Mouse (Mus musculus) small intestine, adult 2 months (tissue): Measurements from ENCODE around the gene Tmem86a. TPM values are rescaled to one million over a fixed set of nuclear protein-coding genes. Genes with fewer than 3 reads are reported as not detected.

Source experiments
- H3K27ac ChIP-seq: fragments of 200-500 bp; 2 replicates; pipeline ENCODE4 v1.5.1; 2012; ENCODE audit warnings: low read depth, low read length, control low read depth, inconsistent platforms; ENCODE audit not compliant: insufficient read depth
- H3K27me3 ChIP-seq: fragments of 200-500 bp; 2 replicates; pipeline ENCODE4 v1.6.1; 2012; ENCODE audit warnings: mild to moderate bottlenecking, moderate library complexity, low read length, inconsistent platforms; ENCODE audit not compliant: control insufficient read depth, insufficient read depth
- H3K36me3 ChIP-seq: fragments of 200-500 bp; 2 replicates; pipeline ENCODE4 v1.6.1; 2012; ENCODE audit warnings: mild to moderate bottlenecking, low read length, control low read depth, inconsistent platforms; ENCODE audit not compliant: control insufficient read depth, insufficient read depth
- H3K4me1 ChIP-seq: fragments of 200-500 bp; 2 replicates; pipeline ENCODE4 v1.6.1; 2012; ENCODE audit warnings: low read length, inconsistent platforms, mixed read lengths; ENCODE audit not compliant: control insufficient read depth, insufficient read depth, insufficient read length
- H3K4me3 ChIP-seq: fragments of 200-500 bp; 2 replicates; pipeline ENCODE4 v1.5.1; 2012; ENCODE audit warnings: low read depth, mild to moderate bottlenecking, control low read depth, inconsistent platforms, low read length, moderate library complexity
- CTCF ChIP-seq: fragments of 200-500 bp; IDR thresholded peaks from 2 replicates; pipeline ENCODE4 v1.5.1; 2012; ENCODE audit warnings: low read depth, mild to moderate bottlenecking, control low read depth, inconsistent platforms, low read length, moderate library complexity, mixed read lengths; ENCODE audit not compliant: insufficient replicate concordance, insufficient read length; ENCODE audit errors: extremely low read depth
- POLR2A ChIP-seq: fragments of 200-500 bp; IDR thresholded peaks from 2 replicates; pipeline ENCODE4 v1.6.1; 2012; ENCODE audit warnings: low read depth, mild to moderate bottlenecking, control low read depth, inconsistent platforms, low read length, moderate library complexity
- WGBS: fragments of 180-500 bp; shearing (Covaris S2); methylation state at CpG from one replicate; pipeline ENCODE4 v1.1.7; 2018; 5-methylcytosine and 5-hydroxymethylcytosine counted together
- polyA plus RNA-seq: library from polyadenylated mRNA; depleted of rRNA; stranded (reverse); fragments of >200 nt; gene quantifications from 2 replicates; pipeline ENCODE4 v1.2.3, GENCODE M21; 2012

Tmem86a gene
- polyA plus RNA-seq, 1 experiment, result 385 TPM

GRCm38 (mm10) chr7:47076729-47077128, 26.3 kb downstream of the Tmem86a start:
- H3K4me1 ChIP-seq, result peaks cover 15% of the 10 kb centered on the region
- H3K36me3 ChIP-seq, result no peaks in the 10 kb centered on the region
- WGBS, result 92% methylated on average over 3 of the region's 3 CpGs
- no peaks in the 10 kb centered on the region for H3K27me3 ChIP-seq
- TF ChIP-seq POLR2A, result no peak
- no peak for TF ChIP-seq CTCF
- no peak overlapping the region for H3K4me3 ChIP-seq
- H3K27ac ChIP-seq, result no peak overlapping the region

GRCm38 (mm10) chr7:47077451-47077850, 27.1 kb downstream of the Tmem86a start:
- no peaks in the 10 kb centered on the region for H3K27me3 ChIP-seq
- no peak overlapping the region for H3K4me3 ChIP-seq
- H3K36me3 ChIP-seq, result no peaks in the 10 kb centered on the region
- H3K27ac ChIP-seq, result no peak overlapping the region
- peaks cover 15% of the 10 kb centered on the region for H3K4me1 ChIP-seq
- TF ChIP-seq POLR2A (no peak), CTCF (peak; percentile 43; the same call in 1 of the 2 replicates)
- 61% methylated on average over 8 of the region's 8 CpGs for WGBS

GRCm38 (mm10) chr7:47080868-47081267, 30.5 kb downstream of the Tmem86a start:
- WGBS, result 74% methylated on average over 3 of the region's 3 CpGs
- TF ChIP-seq CTCF, result no peak
- no peak for TF ChIP-seq POLR2A
- Histone ChIP-seq H3K4me1 (peaks cover 7% of the 10 kb centered on the region), H3K4me3 (no peak overlapping the region), H3K27me3 (no peaks in the 10 kb centered on the region), H3K27ac (no peak overlapping the region), H3K36me3 (no peaks in the 10 kb centered on the region)

GRCm38 (mm10) chr7:47081277-47081676, 30.9 kb downstream of the Tmem86a start:
- TF ChIP-seq POLR2A (no peak), CTCF (peak; percentile 95; the same call in 1 of the 2 replicates)
- Histone ChIP-seq H3K4me3 (no peak overlapping the region), H3K36me3 (no peaks in the 10 kb centered on the region), H3K27me3 (no peaks in the 10 kb centered on the region), H3K27ac (no peak overlapping the region), H3K4me1 (peaks cover 7% of the 10 kb centered on the region)
- 14% methylated on average over 6 of the region's 6 CpGs for WGBS

GRCm38 (mm10) chr7:47085075-47085474, 34.7 kb downstream of the Tmem86a start:
- no peaks in the 10 kb centered on the region for H3K4me1 ChIP-seq
- no peaks in the 10 kb centered on the region for H3K36me3 ChIP-seq
- H3K27me3 ChIP-seq, result no peaks in the 10 kb centered on the region
- no peak for TF ChIP-seq POLR2A
- TF ChIP-seq CTCF, result no peak
- 66% methylated on average over 1 of the region's 1 CpGs for WGBS
- H3K27ac ChIP-seq, result no peak overlapping the region
- no peak overlapping the region for H3K4me3 ChIP-seq

- Histone ChIP-seq H3K27me3 (no peaks in the 10 kb centered on the region), H3K4me3 (no peak overlapping the region), H3K27ac (no peak overlapping the region), H3K36me3 (no peaks in the 10 kb centered on the region), H3K4me1 (no peaks in the 10 kb centered on the region)
- no peak for TF ChIP-seq POLR2A
- 87% methylated on average over 5 of the region's 5 CpGs for WGBS
Observed at GRCm38 (mm10) chr7:47093935-47094334, 43.5 kb downstream of the Tmem86a start.

- Histone ChIP-seq H3K27ac (no peak overlapping the region), H3K4me1 (no peaks in the 10 kb centered on the region), H3K27me3 (no peaks in the 10 kb centered on the region), H3K36me3 (no peaks in the 10 kb centered on the region), H3K4me3 (no peak overlapping the region)
- WGBS, result 34% methylated on average over 2 of the region's 2 CpGs
- TF ChIP-seq CTCF (no peak), POLR2A (no peak)
Observed at GRCm38 (mm10) chr7:47094969-47095368, 44.6 kb downstream of the Tmem86a start.

GRCm38 (mm10) chr7:47098044-47098443, 47.6 kb downstream of the Tmem86a start:
- Histone ChIP-seq H3K4me1 (no peaks in the 10 kb centered on the region), H3K27ac (no peak overlapping the region), H3K27me3 (no peaks in the 10 kb centered on the region), H3K36me3 (no peaks in the 10 kb centered on the region), H3K4me3 (no peak overlapping the region)
- no peak for TF ChIP-seq POLR2A
- no peak for TF ChIP-seq CTCF
- WGBS, result 61% methylated on average over 7 of the region's 7 CpGs
